Mouse (Mus musculus): ENCODE results near the gene Meis3. TPM values are rescaled to one million over a fixed set of nuclear protein-coding genes. Genes with fewer than 3 reads are reported as not detected.

Meis3 gene
- total and polyA plus RNA-seq, 2 experiments from 2014 or later: 106 to 111 TPM

GRCm38 (mm10) chr7:16198540-16198939 lies 23.6 kb downstream of the Meis3 start:
- Histone ChIP-seq H3K9ac (replicated peaks; ENCODE audit: low read length, poor library complexity, severe bottlenecking) (no peak overlapping the region), H3K4me1 (ENCODE audit: insufficient read depth, low read length) (no peaks in the 10 kb centered on the region), H3K4me2 (ENCODE audit: low read depth, low read length, poor library complexity, severe bottlenecking) (no peak overlapping the region), H3K36me3 (ENCODE audit: insufficient read depth, low read length) (peaks cover 46% of the 10 kb centered on the region), H3K4me3 (ENCODE audit: low read depth, low read length) (no peak overlapping the region), H3K27me3 (ENCODE audit: insufficient read depth, low read length) (no peaks in the 10 kb centered on the region), H3K27ac (ENCODE audit: low read depth, low read length) (no peak overlapping the region), H3K9me3 (ENCODE audit: low read length) (no peaks in the 10 kb centered on the region)
- DNase-seq (ENCODE audit: low spot score) (no peak), ATAC-seq (ENCODE audit: low FRiP score) (no peak)
- no peak for TF ChIP-seq CTCF (IDR thresholded peaks at IDR 0.05)
- WGBS: 92% methylated on average over 11 of the region's 11 CpGs

GRCm38 (mm10) chr7:16201136-16201535 lies 26.2 kb downstream of the Meis3 start:
- no peak for TF ChIP-seq CTCF (IDR thresholded peaks at IDR 0.05)
- Histone ChIP-seq H3K36me3 (ENCODE audit: insufficient read depth, low read length) (peaks cover 72% of the 10 kb centered on the region), H3K4me3 (ENCODE audit: low read depth, low read length) (no peak overlapping the region), H3K9ac (replicated peaks; ENCODE audit: low read length, poor library complexity, severe bottlenecking) (no peak overlapping the region), H3K27me3 (ENCODE audit: insufficient read depth, low read length) (no peaks in the 10 kb centered on the region), H3K9me3 (ENCODE audit: low read length) (no peaks in the 10 kb centered on the region), H3K4me1 (ENCODE audit: insufficient read depth, low read length) (no peaks in the 10 kb centered on the region), H3K27ac (ENCODE audit: low read depth, low read length) (no peak overlapping the region), H3K4me2 (ENCODE audit: low read depth, low read length, poor library complexity, severe bottlenecking) (no peak overlapping the region)
- DNase-seq (ENCODE audit: low spot score) (no peak), ATAC-seq (ENCODE audit: low FRiP score) (no peak)
- WGBS: 87% methylated on average over 6 of the region's 6 CpGs

GRCm38 (mm10) chr7:16202756-16203504 lies 28.0 kb downstream of the Meis3 start:
- Histone ChIP-seq H3K4me3 (ENCODE audit: low read depth, low read length) (no peak overlapping the region), H3K27ac (ENCODE audit: low read depth, low read length) (no peak overlapping the region), H3K36me3 (ENCODE audit: insufficient read depth, low read length) (peaks cover 85% of the 10 kb centered on the region), H3K9ac (replicated peaks; ENCODE audit: low read length, poor library complexity, severe bottlenecking) (no peak overlapping the region), H3K4me2 (ENCODE audit: low read depth, low read length, poor library complexity, severe bottlenecking) (no peak overlapping the region), H3K4me1 (ENCODE audit: insufficient read depth, low read length) (no peaks in the 10 kb centered on the region), H3K9me3 (ENCODE audit: low read length) (no peaks in the 10 kb centered on the region), H3K27me3 (ENCODE audit: insufficient read depth, low read length) (no peaks in the 10 kb centered on the region)
- WGBS: 79% methylated on average over 15 of the region's 15 CpGs
- no peak for TF ChIP-seq CTCF (IDR thresholded peaks at IDR 0.05)
- DNase-seq (ENCODE audit: low spot score): no peak
- ATAC-seq (ENCODE audit: low FRiP score): no peak

- WGBS: 95% methylated on average over 13 of the region's 13 CpGs
These were observed 28.6 kb downstream of the Meis3 start for GRCm38 (mm10) chr7:16203505-16203903.

GRCm38 (mm10) chr7:16204791-16205190 lies 29.9 kb downstream of the Meis3 start:
- no peak for TF ChIP-seq CTCF (IDR thresholded peaks at IDR 0.05)
- Histone ChIP-seq H3K9ac (replicated peaks; ENCODE audit: low read length, poor library complexity, severe bottlenecking) (no peak overlapping the region), H3K36me3 (ENCODE audit: insufficient read depth, low read length) (peaks cover 75% of the 10 kb centered on the region), H3K27me3 (ENCODE audit: insufficient read depth, low read length) (no peaks in the 10 kb centered on the region), H3K4me1 (ENCODE audit: insufficient read depth, low read length) (no peaks in the 10 kb centered on the region), H3K9me3 (ENCODE audit: low read length) (no peaks in the 10 kb centered on the region), H3K27ac (ENCODE audit: low read depth, low read length) (no peak overlapping the region), H3K4me3 (ENCODE audit: low read depth, low read length) (no peak overlapping the region), H3K4me2 (ENCODE audit: low read depth, low read length, poor library complexity, severe bottlenecking) (no peak overlapping the region)
- WGBS: 86% methylated on average over 9 of the region's 9 CpGs
- DNase-seq (ENCODE audit: low spot score): no peak
- ATAC-seq (ENCODE audit: low FRiP score): no peak

More at GRCm38 (mm10) chr7:16203505-16203903, 28.6 kb downstream of the Meis3 start:
- TF ChIP-seq CTCF (IDR thresholded peaks at IDR 0.05): no peak
- Histone ChIP-seq H3K4me1 (ENCODE audit: insufficient read depth, low read length) (no peaks in the 10 kb centered on the region), H3K4me3 (ENCODE audit: low read depth, low read length) (no peak overlapping the region), H3K36me3 (ENCODE audit: insufficient read depth, low read length) (peaks cover 82% of the 10 kb centered on the region), H3K27me3 (ENCODE audit: insufficient read depth, low read length) (no peaks in the 10 kb centered on the region), H3K4me2 (ENCODE audit: low read depth, low read length, poor library complexity, severe bottlenecking) (no peak overlapping the region), H3K9me3 (ENCODE audit: low read length) (no peaks in the 10 kb centered on the region), H3K27ac (ENCODE audit: low read depth, low read length) (no peak overlapping the region), H3K9ac (replicated peaks; ENCODE audit: low read length, poor library complexity, severe bottlenecking) (no peak overlapping the region)
- DNase-seq (ENCODE audit: low spot score): no peak
- no peak for ATAC-seq (ENCODE audit: low FRiP score)

GRCm38 (mm10) chr7:16207076-16207475 lies 32.2 kb downstream of the Meis3 start:
- Histone ChIP-seq H3K4me2 (ENCODE audit: low read depth, low read length, poor library complexity, severe bottlenecking) (no peak overlapping the region), H3K27me3 (ENCODE audit: insufficient read depth, low read length) (no peaks in the 10 kb centered on the region), H3K4me1 (ENCODE audit: insufficient read depth, low read length) (no peaks in the 10 kb centered on the region), H3K9me3 (ENCODE audit: low read length) (no peaks in the 10 kb centered on the region), H3K27ac (ENCODE audit: low read depth, low read length) (no peak overlapping the region), H3K4me3 (ENCODE audit: low read depth, low read length) (no peak overlapping the region), H3K9ac (replicated peaks; ENCODE audit: low read length, poor library complexity, severe bottlenecking) (no peak overlapping the region), H3K36me3 (ENCODE audit: insufficient read depth, low read length) (peaks cover 74% of the 10 kb centered on the region)
- 90% methylated on average over 7 of the region's 7 CpGs for WGBS
- no peak for TF ChIP-seq CTCF (IDR thresholded peaks at IDR 0.05)
- DNase-seq (ENCODE audit: low spot score) (no peak), ATAC-seq (ENCODE audit: low FRiP score) (no peak)

All from midbrain, postnatal 0 days (tissue).